Mouse (Mus musculus): ENCODE measurements around the gene Tmem131l.

Tmem131l gene

DNA sequence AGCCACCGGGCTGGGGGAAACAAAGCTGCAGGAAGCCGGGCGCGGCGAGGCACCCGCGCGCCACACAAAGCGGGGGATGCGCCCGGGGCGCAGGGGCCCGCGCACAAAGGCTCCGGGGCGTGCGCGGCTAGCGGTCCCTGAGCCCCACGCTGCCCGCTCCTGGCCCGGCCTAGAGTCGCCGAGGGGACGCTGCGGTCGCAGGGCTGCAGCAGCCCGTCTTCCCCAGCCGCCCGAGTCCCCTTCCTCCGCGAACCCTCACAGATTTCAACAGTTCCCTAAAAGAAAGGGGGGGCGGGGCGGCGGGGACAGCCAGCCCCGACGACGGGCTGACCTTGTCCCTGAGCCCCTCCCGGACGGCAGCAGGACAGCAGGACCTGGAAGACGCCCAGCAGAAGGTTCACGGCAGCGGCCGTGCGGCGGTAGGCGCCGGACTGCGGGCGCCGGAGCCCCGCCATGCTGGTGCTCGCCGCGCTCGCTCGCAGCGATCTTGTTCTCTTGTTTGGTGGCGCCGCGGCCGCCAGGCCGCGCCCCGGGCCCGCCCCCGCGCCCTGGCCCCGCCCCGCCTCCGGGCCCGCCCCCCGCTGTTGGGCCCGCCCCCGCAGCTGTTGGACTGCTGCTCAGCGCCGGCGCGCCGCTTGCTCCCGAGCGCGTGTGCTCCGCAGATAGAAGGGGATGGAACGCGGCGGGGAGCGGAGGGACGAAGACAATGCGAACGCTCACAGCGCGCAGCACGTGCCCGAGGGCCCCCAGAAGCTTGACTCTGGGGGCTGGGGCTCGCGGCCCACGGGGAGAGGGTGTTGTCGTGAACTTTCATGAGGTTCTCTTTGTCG, at the start of gene Tmem131l:
Gene Tmem131l, minus strand, starts transcription at position 530 of the 830 bp plus-strand sequence.
- ChIA-PET CTCF (interaction anchor here (0.6 to 1.6 kb wide), 7 partner anchors 12 to 275 kb away, joined by 3 to 8 read pairs (median 3); no protein-coding TSS in a partner anchor), POLR2A (interaction anchor here in 3 of 4 experiments (0.6 to 2.6 kb wide), 28 partner anchors 9 to 185 kb away, joined by 3 to 12 read pairs (median 4); no protein-coding TSS in a partner anchor)

DNA sequence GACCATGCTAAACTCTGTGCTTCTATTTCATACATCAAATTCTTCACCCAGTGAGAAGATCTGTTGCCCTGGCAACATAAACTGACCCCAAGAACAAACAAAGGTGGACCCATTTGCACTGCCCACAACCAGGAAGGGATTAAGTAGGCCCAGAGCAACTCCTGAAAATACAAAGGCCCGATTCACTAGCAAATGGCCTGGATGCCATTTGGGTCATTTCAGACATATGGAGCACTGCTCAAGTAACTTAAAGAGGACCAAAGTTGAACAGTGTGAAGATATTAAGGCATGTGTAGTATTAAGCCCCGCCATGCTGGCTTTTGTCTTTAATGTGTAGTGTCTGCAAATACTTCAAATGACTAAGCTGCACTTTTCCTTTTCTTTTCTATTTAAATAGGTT, 46.9 kb upstream of the Tmem131l start:
- CTCF ChIA-PET = no interaction called here
- POLR2A ChIA-PET = interaction anchor here in 1 of 4 experiments (0.6 kb wide), 1 partner anchor 249 kb away, joined by 3 read pairs; no protein-coding TSS in a partner anchor

DNA sequence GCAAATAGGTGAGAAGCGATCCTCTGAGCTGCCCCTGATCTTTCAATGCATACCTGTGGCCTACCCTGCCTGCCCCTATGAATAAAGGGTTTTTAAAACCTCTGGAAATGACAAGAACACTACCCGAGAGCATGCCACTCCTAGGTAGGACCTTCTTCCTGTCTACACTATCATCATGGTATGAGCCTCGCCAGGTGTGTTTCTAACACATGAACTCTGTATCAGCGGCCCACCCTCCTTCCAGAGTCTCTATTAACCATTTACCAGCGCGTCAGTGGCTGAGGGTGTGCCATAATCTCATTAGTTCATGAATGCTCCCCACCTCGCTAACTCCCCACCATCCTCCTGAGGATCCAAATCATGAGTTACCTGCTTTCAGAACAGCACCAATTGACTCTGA, 46.4 kb upstream of the Tmem131l start:
- ChIA-PET POLR2A (no interaction called here), CTCF (no interaction called here)

DNA sequence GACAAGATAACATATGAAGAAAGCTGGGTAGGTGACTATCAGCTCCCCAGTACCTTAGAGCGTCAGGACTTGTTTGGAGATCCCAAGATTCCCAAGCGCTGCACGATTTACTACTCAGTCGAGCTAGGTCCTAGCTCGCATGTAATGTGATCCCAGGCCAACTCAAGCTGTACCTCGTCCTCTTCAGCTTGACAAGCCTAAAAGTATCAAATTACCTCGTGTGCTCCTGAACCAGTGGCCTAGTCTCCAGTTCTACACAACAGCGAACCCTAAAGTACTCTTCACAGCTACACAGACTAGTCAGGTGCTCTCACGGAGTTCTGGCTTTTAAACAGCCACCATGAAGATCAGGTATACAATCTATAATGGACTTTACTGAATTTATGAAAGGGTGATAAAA, 45.5 kb upstream of the Tmem131l start:
- CTCF ChIA-PET = no interaction called here
- POLR2A ChIA-PET = no interaction called here

DNA sequence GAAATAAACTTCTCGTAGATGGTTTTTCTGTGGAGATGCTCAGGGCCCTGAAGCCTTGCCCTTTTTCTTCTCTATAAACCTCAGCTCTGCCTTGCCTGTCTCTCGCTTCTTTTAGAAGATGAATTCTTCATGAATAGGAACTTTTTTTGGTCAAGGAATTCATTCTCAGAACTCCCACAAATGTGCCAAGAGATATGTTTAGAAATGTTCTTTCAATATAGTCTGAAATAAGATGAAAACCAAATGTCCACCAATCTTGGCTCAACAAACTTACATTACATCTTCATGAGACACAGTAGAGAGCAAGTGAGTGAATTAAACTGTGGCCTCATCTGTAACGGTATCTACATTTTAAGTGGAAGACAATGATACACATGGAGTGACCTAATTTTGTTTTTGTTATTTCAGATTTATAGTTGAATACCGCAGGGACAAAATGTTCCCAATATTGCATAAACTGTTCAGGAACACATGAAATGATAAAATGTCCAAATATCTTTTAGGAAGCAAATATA, 41.3 kb upstream of the Tmem131l start:
- CTCF ChIA-PET = no interaction called here
- POLR2A ChIA-PET = no interaction called here

DNA sequence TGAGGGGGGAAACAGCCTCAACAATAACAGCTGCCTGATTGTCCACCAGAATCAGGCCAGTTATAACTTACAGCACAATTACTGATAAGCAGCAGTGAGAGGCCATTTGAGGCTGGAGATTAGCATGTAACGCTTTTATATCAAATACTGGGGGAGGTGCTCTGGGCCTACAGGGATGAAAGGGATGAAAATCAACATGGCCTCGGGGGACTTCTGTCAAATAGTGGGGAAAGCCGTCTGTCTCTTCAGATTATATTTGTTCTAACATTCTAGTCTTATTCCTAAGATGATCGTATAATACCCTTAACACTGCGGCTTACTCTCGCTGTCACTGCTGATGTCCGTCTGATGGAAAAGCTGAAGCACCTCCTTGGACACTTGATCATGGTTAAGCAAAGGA, 40.1 kb upstream of the Tmem131l start:
- ChIA-PET POLR2A (interaction anchor here in 1 of 4 experiments (0.6 kb wide), 1 partner anchor 130 kb away, joined by 3 read pairs; no protein-coding TSS in a partner anchor), CTCF (no interaction called here)

DNA sequence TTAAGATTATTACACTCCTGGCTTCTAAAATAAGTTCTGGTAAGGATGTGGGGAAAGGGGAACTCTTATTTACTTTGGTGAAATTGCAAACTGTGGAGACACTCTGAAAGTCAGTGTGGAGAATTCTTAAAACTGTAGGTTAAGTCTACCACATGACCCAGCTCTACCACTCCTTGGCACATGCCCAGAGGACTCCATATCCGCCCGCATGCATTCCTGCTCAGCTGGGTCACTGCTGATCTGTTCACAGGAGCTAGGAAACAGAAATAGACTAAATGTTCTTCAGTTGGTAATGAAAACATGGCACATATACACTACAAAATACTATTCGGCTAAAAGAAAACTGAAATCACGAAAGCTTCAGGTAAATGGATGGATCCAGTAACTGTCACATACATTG, 37.5 kb upstream of the Tmem131l start:
- ChIA-PET POLR2A (no interaction called here), CTCF (no interaction called here)

DNA sequence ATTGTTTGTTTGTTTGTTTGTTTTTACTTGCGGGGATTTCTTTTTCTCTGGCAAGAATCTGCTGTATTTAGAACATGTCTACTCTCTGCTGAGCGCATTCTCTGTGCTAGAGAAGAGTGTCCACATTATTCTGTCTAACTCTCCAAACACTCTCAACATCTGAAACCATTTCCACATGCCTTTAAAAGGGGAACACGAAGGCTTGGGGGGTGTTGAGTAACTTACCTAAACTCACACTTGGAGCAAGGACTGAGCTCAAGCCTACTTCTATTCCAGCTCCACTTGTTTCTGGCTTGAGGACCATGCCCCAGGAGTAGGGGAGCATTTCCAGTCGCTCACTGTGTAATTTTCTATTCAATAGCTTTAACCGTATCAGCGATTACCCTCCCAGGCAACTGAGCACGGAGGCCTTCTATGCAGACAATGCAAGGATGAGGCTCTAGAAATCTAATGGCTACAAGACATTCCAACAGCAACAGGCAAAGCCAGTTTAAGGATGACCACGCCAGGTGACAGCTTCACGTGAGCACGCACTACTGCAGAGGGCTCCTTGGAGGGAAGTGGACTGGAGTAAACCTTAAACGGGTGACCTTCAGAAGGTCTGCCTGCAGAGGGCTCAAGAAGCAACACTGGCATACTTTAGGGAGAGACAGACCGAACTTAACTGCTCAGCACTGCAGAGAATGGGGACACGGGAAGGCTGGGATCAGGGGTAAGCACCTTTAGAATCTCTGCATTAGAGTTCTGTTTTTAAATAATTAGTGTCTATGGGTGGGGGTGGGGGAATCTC, 36.8 kb upstream of the Tmem131l start:
- CTCF ChIA-PET = no interaction called here

DNA sequence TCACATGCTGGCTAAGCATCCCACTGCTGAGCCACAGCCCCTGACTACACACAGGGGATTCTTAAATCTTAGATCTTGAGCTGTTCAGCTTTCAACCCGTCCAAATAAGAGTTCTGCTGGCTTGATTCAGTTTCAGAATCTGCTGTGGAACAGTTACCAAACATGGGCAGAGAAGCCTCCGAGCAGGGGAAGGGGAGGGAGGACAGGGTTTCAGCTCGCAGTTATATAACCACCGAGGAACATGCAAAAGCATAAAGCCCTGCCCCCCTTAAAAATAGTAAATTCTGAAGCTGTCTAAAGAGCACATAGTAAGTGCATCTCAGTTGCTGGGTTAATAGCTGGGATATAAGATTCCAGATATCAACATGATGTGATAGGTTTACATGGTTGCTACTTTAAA, 35.5 kb upstream of the Tmem131l start:
- CTCF ChIA-PET = no interaction called here
- POLR2A ChIA-PET = no interaction called here

More for the DNA sequence above, 36.8 kb upstream of the Tmem131l start:
- POLR2A ChIA-PET = interaction anchor here in 1 of 4 experiments (0.6 kb wide), 1 partner anchor 237 kb away, joined by 4 read pairs; no protein-coding TSS in a partner anchor

DNA sequence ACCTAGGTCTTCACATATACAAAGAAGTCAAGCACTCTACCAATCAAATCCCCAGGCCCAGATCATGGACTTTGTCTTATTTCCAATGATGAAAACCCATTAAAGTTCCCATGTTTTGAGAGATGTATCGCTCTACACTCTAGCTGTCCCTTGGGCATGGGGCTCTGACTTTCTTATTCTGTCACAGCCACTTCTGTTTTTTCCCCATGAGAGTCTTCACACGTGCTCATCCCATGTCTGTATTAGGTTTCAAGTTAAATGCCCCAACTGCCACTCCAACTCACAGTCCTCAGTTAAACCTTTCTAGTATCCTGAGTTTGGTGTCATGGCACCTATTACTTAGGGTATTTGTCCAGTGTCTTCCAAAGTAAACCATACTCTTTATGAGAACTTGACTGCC, 34.8 kb upstream of the Tmem131l start:
- CTCF ChIA-PET = no interaction called here
- POLR2A ChIA-PET = no interaction called here

DNA sequence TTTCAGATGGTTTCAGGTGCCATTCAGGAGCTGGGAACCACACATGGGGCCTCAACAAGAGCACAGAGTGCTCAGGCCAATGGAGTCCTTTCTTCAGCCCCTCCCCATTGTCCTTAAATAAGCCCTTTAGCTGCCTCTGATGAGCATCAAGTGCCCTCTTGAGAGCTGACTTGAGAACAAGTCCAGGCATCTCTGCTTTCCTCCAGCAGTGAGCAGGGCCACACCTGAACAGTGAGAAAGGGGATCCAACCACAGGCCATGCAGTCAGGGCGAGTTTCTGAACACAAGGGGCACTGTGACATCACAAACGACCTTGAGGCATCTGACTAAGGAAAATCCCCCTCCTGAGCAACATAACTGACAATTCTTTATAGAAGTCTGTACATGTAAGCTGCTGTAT, 31.7 kb upstream of the Tmem131l start:
- ChIA-PET POLR2A (no interaction called here), CTCF (interaction anchor here in 1 of 4 experiments (0.6 kb wide), 1 partner anchor 31 kb away, joined by 3 read pairs; no protein-coding TSS in a partner anchor)

DNA sequence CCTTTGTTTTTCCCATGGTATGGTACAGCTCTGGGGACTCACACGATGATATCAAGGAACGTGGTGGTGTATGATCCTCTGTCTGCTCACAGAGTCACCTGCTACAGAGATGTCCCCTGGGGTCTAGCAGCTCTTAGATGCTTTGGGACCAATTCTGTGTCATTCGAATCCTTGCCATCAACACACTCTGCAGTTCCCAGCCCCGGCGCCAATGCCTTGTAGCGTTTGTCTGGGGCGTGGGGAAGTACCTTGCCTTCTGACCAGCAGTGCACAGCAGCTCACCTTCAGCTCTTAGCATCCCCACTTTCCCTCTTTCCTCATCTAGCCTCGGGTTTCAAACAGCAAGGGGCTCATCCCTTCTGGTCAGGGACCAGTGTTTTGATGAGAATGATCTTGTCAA, 30.8 kb upstream of the Tmem131l start:
- ChIA-PET CTCF (interaction anchor here in 1 of 4 experiments (0.7 kb wide), 1 partner anchor 97 kb away, joined by 3 read pairs; no protein-coding TSS in a partner anchor), POLR2A (interaction anchor here in 1 of 4 experiments (0.6 to 1.2 kb wide), 3 partner anchors 30 to 410 kb away, joined by 3 to 5 read pairs (median 3); no protein-coding TSS in a partner anchor)

DNA sequence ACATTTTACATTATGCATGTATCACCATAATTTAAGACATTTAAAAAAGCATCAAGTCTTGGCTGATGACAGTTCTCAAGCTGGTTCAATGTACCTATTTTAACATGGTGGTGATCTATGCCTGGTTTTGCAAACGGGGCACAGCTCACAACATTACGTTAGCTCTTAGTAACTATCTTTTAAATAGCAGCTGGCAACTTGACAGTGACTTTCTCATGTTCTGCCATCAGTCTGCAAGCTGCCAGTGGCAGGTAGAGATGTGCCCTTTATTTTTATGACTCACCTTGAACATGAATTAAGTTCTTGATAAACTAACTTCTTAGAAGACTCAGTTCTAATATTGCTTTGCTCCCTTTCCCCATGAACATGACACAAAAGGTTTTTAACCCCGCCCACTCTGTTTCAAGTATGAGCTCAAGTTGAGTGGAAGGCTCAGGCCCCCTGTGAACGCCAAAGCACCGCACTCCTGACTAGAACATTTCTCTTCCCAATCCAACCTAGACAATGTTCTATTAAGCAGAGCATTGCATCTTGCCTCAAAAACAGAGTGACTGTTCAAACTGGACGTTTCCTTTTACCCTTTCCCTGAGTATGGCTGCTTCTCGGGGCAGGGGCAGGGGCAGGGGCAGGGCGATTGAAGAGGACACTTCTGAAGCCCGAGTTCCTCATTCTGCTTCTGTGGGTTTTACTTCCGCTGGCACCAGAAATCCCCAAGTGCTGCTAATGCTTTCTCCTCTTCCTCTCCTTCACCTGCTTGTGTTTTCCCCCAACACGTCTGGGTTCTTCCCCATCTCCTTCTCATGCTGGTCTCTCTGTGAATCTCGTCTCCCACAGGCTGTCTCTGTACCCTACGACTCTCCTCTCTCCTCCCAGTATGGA, 29.1 kb upstream of the Tmem131l start:
- ChIA-PET CTCF (interaction anchor here in 1 of 4 experiments (1.0 kb wide), 1 partner anchor 27 kb away, joined by 3 read pairs; no protein-coding TSS in a partner anchor), POLR2A (interaction anchor here in 1 of 4 experiments (1.2 kb wide), 1 partner anchor 29 kb away, joined by 4 read pairs; the partner anchor contains the start of gene Tmem131l)

DNA sequence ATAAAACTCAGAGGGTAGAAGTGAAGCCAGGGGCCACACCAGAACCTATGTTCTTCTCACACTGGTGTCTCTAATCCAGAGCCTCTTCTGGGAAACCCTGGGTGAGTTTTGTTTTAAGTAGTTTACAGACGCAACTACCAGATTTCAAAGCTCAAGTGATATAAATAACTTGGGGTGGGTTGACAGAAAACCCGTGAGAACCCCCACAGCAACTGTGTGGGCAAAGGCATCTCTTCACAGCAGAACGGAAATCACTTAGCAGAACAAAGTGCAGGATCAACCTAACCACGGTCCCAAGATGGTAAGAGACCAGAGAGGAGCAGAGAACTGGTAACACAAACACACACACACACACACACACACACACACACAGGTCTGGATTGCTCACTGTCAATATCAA, 25.9 kb upstream of the Tmem131l start:
- POLR2A ChIA-PET = no interaction called here
- CTCF ChIA-PET = no interaction called here

DNA sequence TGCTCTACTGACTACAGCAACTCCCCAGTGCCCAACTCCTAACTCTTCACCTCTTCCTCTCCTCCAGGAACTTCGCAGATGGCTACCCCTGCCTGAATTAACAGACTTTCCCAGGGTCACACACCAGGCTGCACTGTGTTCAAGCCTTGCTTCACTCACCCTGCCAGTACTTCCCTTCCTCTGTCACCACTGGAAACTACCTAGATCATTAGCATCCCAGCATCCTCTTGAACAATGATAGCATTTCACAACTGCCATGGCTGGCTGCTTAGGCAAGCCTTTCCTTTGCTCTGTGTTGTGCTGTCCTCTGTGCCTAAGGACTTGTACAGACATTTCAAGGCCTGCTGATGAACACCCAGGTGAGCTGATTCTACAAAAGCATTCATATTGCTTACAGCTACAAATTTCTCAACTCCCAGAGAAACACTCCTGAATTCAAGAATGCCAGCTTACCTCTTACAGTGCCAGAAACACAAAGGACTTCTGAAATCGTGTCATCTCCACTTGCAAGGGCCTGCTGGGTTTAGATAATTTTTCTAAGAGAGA, 23.5 kb upstream of the Tmem131l start:
- CTCF ChIA-PET = no interaction called here

DNA sequence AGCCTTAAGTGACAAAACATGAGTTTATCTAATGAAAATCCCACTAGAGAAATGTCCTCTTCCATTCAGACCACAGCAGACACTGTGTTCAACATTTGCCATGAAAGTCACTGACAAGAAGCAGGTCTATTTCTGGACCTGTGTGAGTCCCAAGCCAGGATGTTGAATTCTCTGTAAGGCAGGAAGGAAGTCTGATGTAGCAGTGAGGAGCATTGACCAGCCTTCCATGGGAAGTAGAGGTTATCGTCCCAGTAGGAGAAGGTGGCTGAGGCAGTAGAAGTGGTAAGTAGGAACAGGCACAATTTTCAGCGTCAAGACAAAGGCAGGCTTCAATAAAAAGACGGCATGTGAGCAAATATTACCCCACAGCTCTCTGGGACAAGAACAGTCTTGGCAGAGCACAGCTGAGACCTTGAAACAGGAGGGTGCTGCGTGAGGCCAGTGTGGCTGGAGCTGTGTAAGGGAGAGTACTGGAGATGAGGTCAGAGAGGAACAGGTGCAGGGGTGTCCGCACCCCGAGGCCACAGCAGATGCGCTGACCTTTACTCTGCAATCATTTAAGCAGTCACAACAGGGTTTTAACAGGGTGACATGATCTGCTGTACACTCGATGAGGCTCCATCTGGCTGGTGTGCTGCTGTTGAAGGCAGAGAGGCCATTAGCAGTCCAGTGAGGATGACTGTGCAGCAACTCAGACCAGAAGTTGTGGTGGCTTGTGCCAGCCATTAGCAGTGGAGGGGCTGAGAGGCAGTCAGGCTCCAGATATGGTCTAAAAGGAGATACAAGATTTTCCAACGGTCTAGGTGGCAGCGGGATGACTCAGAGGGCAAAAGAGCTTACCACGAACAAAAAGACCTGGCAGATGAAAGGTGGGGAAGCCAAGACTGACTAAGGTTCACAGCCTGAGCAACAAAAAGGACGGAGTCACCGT, 21.8 kb upstream of the Tmem131l start:
- ChIA-PET POLR2A (no interaction called here), CTCF (interaction anchor here in 1 of 4 experiments (0.6 kb wide), 1 partner anchor 33 kb away, joined by 3 read pairs; no protein-coding TSS in a partner anchor)

More for the DNA sequence above, 23.5 kb upstream of the Tmem131l start:
- POLR2A ChIA-PET = no interaction called here

DNA sequence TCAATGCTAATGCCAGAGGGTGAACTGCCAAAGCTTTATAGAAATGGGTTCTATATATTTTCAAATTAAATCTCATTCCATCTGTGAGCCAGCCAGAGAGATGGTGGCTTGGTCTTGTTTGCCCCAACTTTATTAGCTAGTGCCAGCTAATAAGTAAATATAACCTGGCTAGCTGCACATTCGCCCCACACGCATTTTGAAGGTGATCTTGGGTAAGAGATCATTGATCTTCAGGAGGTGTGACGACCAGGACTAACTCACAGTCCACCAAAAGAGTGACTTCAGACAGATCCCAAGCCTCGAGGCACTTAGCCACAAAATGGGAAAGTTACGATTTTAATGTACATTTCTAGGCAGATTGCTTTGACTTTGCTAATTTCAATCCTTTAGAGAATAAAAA, 21.0 kb upstream of the Tmem131l start:
- CTCF ChIA-PET = no interaction called here
- POLR2A ChIA-PET = no interaction called here

DNA sequence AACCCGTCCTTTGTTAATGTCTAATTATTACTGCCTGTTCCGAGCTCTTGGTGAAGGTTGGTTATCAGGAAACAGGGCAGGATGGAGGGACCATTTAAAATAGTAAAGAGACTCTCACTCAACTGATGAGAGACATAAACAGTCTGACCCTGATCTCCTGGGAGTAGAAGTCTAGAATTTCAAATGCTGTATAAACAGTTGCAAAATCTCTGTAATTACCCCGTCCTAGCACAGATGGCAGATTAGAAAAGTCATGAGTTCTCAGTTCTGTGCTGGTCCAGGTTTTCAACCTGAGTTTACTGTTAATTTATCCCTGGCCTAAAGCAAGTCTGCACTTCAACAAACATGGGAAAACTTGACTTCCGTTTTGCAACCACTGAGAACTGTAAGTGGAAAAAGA, 20.2 kb upstream of the Tmem131l start:
- ChIA-PET CTCF (no interaction called here), POLR2A (interaction anchor here in 1 of 4 experiments (1.0 kb wide), 1 partner anchor 79 kb away, joined by 3 read pairs; no protein-coding TSS in a partner anchor)
